Comparison of ENCODE assay signal across 25 mouse cellular contexts in the genomic region with DNA sequence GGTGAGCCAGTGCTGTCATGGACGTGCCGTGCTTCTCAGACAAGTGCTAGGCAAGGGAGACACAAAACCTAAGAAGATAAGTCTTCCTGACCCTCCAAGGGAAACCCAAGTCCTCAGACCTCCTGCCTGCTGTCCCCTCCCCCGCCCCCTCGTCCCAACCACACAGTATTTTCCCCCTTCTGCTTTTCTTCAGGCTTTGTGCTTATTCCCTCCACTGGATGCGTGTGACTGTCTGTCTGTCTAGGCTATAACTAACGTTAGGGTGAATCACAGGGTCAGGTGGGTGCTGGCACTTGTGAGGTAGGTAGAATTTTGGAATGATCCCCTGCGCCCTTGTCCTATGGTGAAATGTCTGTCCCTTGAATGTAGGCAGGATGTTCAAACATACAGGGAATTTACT.
"Had no signal": no experiment of that assay in that cellular context is flagged by ENCODE, and none has a peak within 500 bp of the region (broad histone marks: within the 10 kb centered on the region; RNA-seq: fewer than 3 reads in every experiment).

No protein-coding gene starts in this region.

- H3K4me1 ChIP-seq: hindbrain, embryonic 15.5 days had no signal

- H3K27ac ChIP-seq: gastrocnemius, adult 2 months; heart, embryonic 13.5 days; heart, embryonic 15.5 days; hindbrain, embryonic 13.5 days; hindbrain, embryonic 15.5 days; hindbrain, postnatal 0 days; kidney, embryonic 15.5 days; kidney, postnatal 0 days; left cerebral cortex, adult 2 months; limb, embryonic 10.5 days; limb, embryonic 12.5 days had no signal

- H3K36me3 ChIP-seq: heart, embryonic 13.5 days; heart, embryonic 15.5 days; hindbrain, embryonic 13.5 days; hindbrain, embryonic 15.5 days; kidney, embryonic 15.5 days; limb, embryonic 10.5 days; limb, embryonic 12.5 days had no signal

- ATAC-seq: hindbrain, postnatal 0 days; intestine, embryonic 16.5 days had no signal

- H3K9me3 ChIP-seq: heart, embryonic 13.5 days; heart, embryonic 15.5 days; hindbrain, embryonic 13.5 days; hindbrain, embryonic 15.5 days; kidney, embryonic 15.5 days; limb, embryonic 10.5 days; limb, embryonic 12.5 days had no signal

- H3K4me3 ChIP-seq: gastrocnemius, adult 2 months; heart, embryonic 13.5 days; heart, embryonic 15.5 days; hindbrain, embryonic 13.5 days; hindbrain, embryonic 15.5 days; kidney, embryonic 15.5 days; left cerebral cortex, adult 2 months; limb, embryonic 10.5 days; limb, embryonic 12.5 days had no signal

- DNase-seq: gastrocnemius, adult 2 months; gastrocnemius, postnatal 10 days; gastrocnemius, postnatal 25 days; heart, adult 18-20 months; heart, postnatal 14 days; heart, postnatal 36 days; kidney, adult 11 months; kidney, adult 2 months; kidney, adult 9 months; kidney, postnatal 14 days; kidney, postnatal 36 days; layer of hippocampus, adult 9-11 months; layer of hippocampus, postnatal 36 days; liver had no signal

- H3K27me3 ChIP-seq: heart, embryonic 15.5 days; hindbrain, embryonic 15.5 days; limb, embryonic 12.5 days had no signal
